Mouse (Mus musculus) midbrain, postnatal 0 days (tissue): ENCODE measurements at regions not wholly inside any gene's neighbourhood (a gene's known extent, or its start where the extent isn't known, plus 50 kb on each side); places are given as distances from the start of the nearest gene placed in this dataset.
A peak's percentile ranks its signal among the peaks of the same experiment; 100 is the strongest.

ENCODE experiments used
- ATAC-seq: fragments of 200-750 bp; cut with Nextera tagmentation; 2 replicates; pipeline ENCODE4 v1.8.0; 2017; ENCODE audit warnings: moderate number of reproducible peaks, mild to moderate bottlenecking, moderate TSS enrichment, moderate library complexity; ENCODE audit not compliant: low FRiP score
- DNase-seq: peaks from one replicate; pipeline ENCODE4 v3.0.0-alpha.2; 2015; ENCODE audit warnings: low spot score
- H3K27ac ChIP-seq: fragments of 300-500 bp; sonication (generic); 2 replicates; pipeline ENCODE4 v1.5.1; 2014; ENCODE audit warnings: low read depth, mild to moderate bottlenecking, low read length, mixed read lengths
- H3K27me3 ChIP-seq: fragments of 300-500 bp; sonication (generic); 2 replicates; pipeline ENCODE4 v1.6.1; 2014; ENCODE audit warnings: low read length, control low read depth, mixed read lengths; ENCODE audit not compliant: insufficient read depth
- H3K36me3 ChIP-seq: fragments of 300-500 bp; sonication (generic); 2 replicates; pipeline ENCODE4 v1.6.1; 2014; ENCODE audit warnings: low read length, control low read depth, mixed read lengths; ENCODE audit not compliant: insufficient read depth
- H3K4me1 ChIP-seq: fragments of 300-500 bp; sonication (generic); 2 replicates; pipeline ENCODE4 v1.6.1; 2014; ENCODE audit warnings: mild to moderate bottlenecking, control low read depth, antibody characterized with exemption, low read length, mixed read lengths; ENCODE audit not compliant: insufficient read depth
- H3K4me2 ChIP-seq: fragments of 300-500 bp; sonication (generic); 2 replicates; pipeline ENCODE4 v1.6.1; 2014; ENCODE audit warnings: low read depth, mild to moderate bottlenecking, low read length, mixed read lengths; ENCODE audit not compliant: poor library complexity, severe bottlenecking
- H3K4me3 ChIP-seq: fragments of 300-500 bp; sonication (generic); 2 replicates; pipeline ENCODE4 v1.5.1; 2014; ENCODE audit warnings: low read depth, mild to moderate bottlenecking, low read length, moderate library complexity
- H3K9ac ChIP-seq: fragments of 300-500 bp; sonication (generic); replicated peaks from 2 replicates; pipeline ENCODE4 v1.6.1; 2014; ENCODE audit warnings: mild to moderate bottlenecking, low read length, moderate library complexity, mixed read lengths; ENCODE audit not compliant: poor library complexity, severe bottlenecking
- H3K9me3 ChIP-seq: fragments of 300-500 bp; sonication (generic); 2 replicates; pipeline ENCODE4 v1.6.1; 2016; ENCODE audit warnings: low read length, control low read depth
- CTCF ChIP-seq: IDR thresholded peaks from 2 replicates; pipeline ENCODE4 v1.5.1; 2016; ENCODE audit warnings: antibody characterized with exemption, mild to moderate bottlenecking
- WGBS: fragments of 180-500 bp; shearing (Covaris S2); extraction: QIAGEN DNeasy Blood & Tissue Kit; methylation state at CpG from one replicate; pipeline ENCODE4 v1.1.7; 2014; 5-methylcytosine and 5-hydroxymethylcytosine counted together

- 80% methylated on average over 4 of the region's 4 CpGs for WGBS
- no peak for DNase-seq
These were observed 520.8 kb upstream of the Pdzrn3 start for GRCm38 (mm10) chr6:101898544-101898943.

GRCm38 (mm10) chr6:101890655-101891054 is 513.0 kb upstream of the Pdzrn3 start:
- no peaks in the 10 kb centered on the region for H3K4me1 ChIP-seq
- H3K36me3 ChIP-seq, result no peaks in the 10 kb centered on the region
- H3K4me2 ChIP-seq, result no peak overlapping the region
- H3K27ac ChIP-seq, result no peak overlapping the region
- no peak overlapping the region for H3K9ac ChIP-seq
- no peak overlapping the region for H3K4me3 ChIP-seq
- no peaks in the 10 kb centered on the region for H3K9me3 ChIP-seq
- TF ChIP-seq CTCF, result no peak
- DNase-seq (no peak), ATAC-seq (no peak)
- H3K27me3 ChIP-seq, result no peaks in the 10 kb centered on the region

More at GRCm38 (mm10) chr6:101898544-101898943, 520.8 kb upstream of the Pdzrn3 start:
- no peak for TF ChIP-seq CTCF
- Histone ChIP-seq H3K27me3 (no peaks in the 10 kb centered on the region), H3K9ac (no peak overlapping the region), H3K36me3 (no peaks in the 10 kb centered on the region), H3K9me3 (no peaks in the 10 kb centered on the region), H3K27ac (no peak overlapping the region), H3K4me3 (no peak overlapping the region), H3K4me2 (no peak overlapping the region), H3K4me1 (no peaks in the 10 kb centered on the region)
- no peak for ATAC-seq

GRCm38 (mm10) chr6:101882938-101883337 is 505.2 kb upstream of the Pdzrn3 start:
- no peak overlapping the region for H3K9ac ChIP-seq
- H3K4me3 ChIP-seq, result no peak overlapping the region
- ATAC-seq (no peak), DNase-seq (peak; percentile 59)
- no peaks in the 10 kb centered on the region for H3K9me3 ChIP-seq
- no peaks in the 10 kb centered on the region for H3K27me3 ChIP-seq
- H3K4me2 ChIP-seq, result no peak overlapping the region
- H3K27ac ChIP-seq, result no peak overlapping the region
- H3K4me1 ChIP-seq, result peaks cover 3% of the 10 kb centered on the region; the same call in 1 of the 2 replicates
- no peaks in the 10 kb centered on the region for H3K36me3 ChIP-seq
- no peak for TF ChIP-seq CTCF
- WGBS, result 30% methylated on average over 4 of the region's 4 CpGs

- no peaks in the 10 kb centered on the region for H3K9me3 ChIP-seq
- H3K4me1 ChIP-seq, result no peaks in the 10 kb centered on the region
- no peak overlapping the region for H3K4me3 ChIP-seq
- DNase-seq (no peak), ATAC-seq (no peak)
- no peak overlapping the region for H3K9ac ChIP-seq
- WGBS, result 82% methylated on average over 1 of the region's 1 CpGs
- no peaks in the 10 kb centered on the region for H3K27me3 ChIP-seq
- H3K4me2 ChIP-seq, result no peak overlapping the region
- no peaks in the 10 kb centered on the region for H3K36me3 ChIP-seq
- TF ChIP-seq CTCF, result no peak
- H3K27ac ChIP-seq, result no peak overlapping the region
These were observed 497.2 kb upstream of the Pdzrn3 start for GRCm38 (mm10) chr6:101874894-101875293.

GRCm38 (mm10) chr6:101858895-101859294 is 481.2 kb upstream of the Pdzrn3 start:
- no peaks in the 10 kb centered on the region for H3K9me3 ChIP-seq
- H3K9ac ChIP-seq, result no peak overlapping the region
- no peak for ATAC-seq
- H3K4me2 ChIP-seq, result no peak overlapping the region
- no peaks in the 10 kb centered on the region for H3K36me3 ChIP-seq
- no peak for TF ChIP-seq CTCF
- WGBS, result 88% methylated on average over 5 of the region's 5 CpGs
- no peak overlapping the region for H3K27ac ChIP-seq
- H3K4me1 ChIP-seq, result no peaks in the 10 kb centered on the region
- no peak for DNase-seq
- H3K27me3 ChIP-seq, result no peaks in the 10 kb centered on the region
- H3K4me3 ChIP-seq, result no peak overlapping the region

GRCm38 (mm10) chr6:101840695-101841094 is 463.0 kb upstream of the Pdzrn3 start:
- DNase-seq, result no peak
- TF ChIP-seq CTCF, result no peak
- H3K4me2 ChIP-seq, result no peak overlapping the region
- no peak overlapping the region for H3K27ac ChIP-seq
- 89% methylated on average over 4 of the region's 4 CpGs for WGBS
- no peak for ATAC-seq
- no peaks in the 10 kb centered on the region for H3K27me3 ChIP-seq
- H3K4me1 ChIP-seq, result no peaks in the 10 kb centered on the region
- H3K4me3 ChIP-seq, result no peak overlapping the region
- H3K9me3 ChIP-seq, result no peaks in the 10 kb centered on the region
- no peaks in the 10 kb centered on the region for H3K36me3 ChIP-seq
- no peak overlapping the region for H3K9ac ChIP-seq
